Mouse (Mus musculus): ENCODE results near the gene Zfp592.

Zfp592 gene
- long read RNA-seq, experiment 1, full-length matches to known transcripts, result 2 of 7 reads
- long read RNA-seq, experiment 1, partial matches to known transcripts, result 2 of 7 reads
- long read RNA-seq, experiment 1, other reads (novel, unspliced or antisense), result 3 of 7 reads
- long read RNA-seq, experiment 2, partial matches to known transcripts, result 2 of 7 reads
- long read RNA-seq, experiment 2, other reads (novel, unspliced or antisense), result 4 of 7 reads

DNA sequence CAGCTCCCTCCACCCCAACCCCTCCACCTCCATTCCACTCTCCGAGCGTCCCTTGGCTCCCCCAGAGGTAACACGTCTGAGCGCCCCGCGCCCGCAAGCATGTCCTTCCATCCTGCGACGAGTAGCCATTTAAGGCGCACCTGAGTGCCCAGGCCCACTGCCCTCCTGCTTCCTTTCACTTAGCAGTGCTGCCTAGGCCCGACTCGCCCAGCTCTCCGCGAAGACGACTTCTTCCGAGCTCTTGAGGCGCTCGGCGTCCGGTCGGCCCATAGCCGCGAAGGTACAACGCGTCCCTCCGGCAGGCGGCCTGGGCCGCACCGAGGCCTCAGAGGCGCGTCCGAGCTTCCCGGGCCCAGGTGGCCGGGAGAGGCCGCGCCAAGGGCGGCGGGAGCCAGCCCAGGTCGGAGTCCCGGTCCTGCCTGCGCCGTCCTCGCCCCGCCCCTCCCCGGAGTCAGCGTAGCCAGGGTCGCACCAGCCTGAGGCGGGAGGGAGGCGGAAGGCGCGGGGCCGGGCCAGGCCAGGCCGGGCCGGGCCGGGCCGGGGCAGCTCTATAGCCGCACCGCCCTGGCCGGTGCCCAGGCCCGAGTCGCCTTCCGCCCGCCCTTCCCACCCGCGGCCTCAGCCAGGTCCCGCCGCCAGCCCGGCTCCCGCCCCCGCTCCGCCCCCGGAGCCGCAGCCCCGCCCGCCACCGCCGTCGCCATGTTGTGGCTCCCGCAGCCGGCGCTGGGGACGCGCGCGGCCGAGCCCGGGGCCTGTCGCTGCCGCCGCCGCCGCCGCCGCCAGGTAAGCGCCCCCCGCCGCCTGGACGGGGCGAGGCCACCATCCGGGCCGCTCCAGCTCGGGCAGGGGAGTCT lies at the start of gene Zfp592:
TSS of gene Zfp592 (plus strand) at position 702 of the 854 bp plus-strand sequence.
- intact Hi-C loops (cut with DNase I), result loop anchor here (5.0 kb wide), 1 partner anchor 46 kb away; the partner anchor contains the start of gene Sec11a

DNA sequence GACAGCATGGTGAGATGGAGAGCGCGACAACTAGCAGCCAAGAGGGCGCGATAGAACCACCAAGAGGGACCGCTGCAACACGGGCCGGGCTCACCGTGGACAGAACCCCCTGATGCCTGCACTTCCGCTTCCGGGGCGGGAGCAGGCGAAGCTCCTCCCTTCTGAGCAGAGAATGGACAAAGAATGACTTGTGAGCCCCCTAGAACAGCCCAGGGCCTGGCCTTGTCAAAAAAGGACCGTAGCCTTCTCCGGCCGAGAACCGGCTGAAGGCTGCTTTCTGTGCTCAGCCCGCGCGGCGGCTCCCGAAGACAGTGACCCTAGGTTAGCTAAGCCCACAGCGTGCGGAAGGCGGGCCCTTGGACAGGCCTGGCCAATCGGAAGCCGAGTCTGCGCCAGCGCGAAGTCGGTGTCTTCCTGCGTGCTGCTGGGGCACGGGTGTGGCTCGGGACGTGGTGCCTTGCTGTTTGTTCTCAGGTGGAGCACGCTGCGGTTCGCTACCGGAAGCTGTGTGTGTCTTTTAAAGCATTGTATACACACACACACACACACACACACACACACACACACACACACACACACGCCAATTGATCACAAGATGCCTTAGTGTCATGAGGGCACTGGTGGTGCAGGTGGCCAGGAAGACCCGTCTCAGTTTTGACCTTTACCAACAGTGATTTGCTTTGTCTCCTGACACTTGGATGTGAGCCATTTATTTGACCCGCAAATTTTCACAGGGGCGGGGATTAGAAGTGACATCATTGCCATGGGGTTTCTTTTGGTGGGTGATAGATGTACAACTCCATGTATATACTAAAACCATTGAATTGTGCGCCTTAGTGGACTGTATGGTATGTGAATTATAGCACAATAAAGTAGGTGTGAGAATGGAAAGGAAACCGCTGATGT lies 45.8 kb upstream of the Zfp592 start, which contains the start of gene Sec11a:
TSS of gene Sec11a (minus strand) at position 336 of the 906 bp plus-strand sequence.
- intact Hi-C loops (cut with DNase I), result loop anchor here (5.0 kb wide), 1 partner anchor 45 kb away; the partner anchor contains the start of gene Zfp592

DNA sequence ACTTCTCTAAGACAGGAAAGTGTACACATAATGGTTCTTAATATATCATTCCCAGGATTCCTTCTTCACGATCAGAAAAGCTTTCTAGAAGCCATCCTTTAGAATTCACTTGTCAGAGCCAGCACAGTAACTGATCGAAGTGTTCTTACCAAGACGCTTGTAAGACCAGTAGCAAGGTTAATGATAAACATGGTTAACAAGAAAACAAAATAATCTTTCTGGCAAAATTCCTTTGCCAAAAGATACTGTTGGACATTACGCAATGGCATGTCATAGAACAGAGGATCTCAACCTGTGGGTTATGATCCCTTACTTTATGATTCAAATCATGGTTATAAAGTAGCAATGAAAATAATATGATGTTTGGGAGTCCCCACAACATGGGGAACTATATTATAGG lies 42.0 kb upstream of the Zfp592 start:
- intact Hi-C loops (cut with DNase I), result no loop called here

DNA sequence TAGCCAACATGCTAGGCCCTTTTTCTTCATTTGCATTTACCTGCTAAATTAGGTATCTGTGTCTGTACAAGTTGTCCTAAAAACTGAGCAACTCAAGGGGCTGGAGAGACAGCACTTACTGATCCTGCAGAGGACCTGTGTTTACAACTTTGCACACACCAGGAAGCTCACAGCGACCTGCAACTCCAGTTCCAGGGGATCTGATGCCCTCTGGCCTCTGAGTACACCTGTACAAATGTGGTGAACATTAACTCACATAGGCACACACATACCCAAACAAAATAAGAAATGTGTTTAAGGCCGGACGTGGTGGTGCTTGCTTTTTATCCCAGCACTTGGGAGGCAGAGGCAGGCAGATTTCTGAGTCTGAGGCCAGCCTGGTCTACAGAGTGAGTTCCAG lies 41.3 kb upstream of the Zfp592 start:
- intact Hi-C loops (cut with DNase I), result no loop called here

DNA sequence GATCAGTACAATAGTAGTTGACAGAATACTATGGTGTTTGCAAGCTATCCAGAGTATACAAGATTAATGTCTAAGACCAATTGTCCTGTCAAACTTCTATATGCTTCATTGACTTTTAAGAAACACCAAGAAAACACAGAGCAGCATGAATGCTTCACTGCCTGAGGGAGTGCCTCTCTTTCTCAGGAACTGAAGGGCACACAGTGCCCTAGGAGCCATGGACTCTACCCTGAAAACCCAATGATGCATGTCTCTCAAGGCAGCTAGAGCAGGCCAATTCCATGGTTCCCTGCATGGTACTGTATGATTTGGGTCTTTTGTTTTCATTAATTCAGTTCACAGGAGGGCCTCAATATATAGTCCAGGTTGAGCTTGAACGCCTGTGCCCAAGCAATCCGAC lies 39.2 kb upstream of the Zfp592 start:
- intact Hi-C loops (cut with DNase I), result no loop called here

DNA sequence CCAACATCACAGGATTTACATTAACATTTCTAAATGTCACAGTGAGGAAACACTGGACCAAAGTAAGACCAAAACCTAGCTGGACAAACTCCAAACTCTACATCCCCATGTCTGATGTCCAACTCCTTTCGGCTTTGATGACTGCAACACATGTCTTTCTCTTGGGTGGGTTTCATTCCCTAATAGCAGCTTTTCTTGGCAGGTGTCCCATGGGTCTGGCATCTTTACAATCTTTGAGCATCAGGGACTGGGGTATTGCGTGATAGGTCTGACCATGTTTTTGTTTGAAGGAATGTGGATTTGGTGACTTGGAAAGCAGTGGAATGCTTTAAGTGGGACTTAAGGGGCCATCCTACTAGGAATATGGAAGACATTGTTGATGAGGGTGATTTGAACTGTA lies 36.6 kb upstream of the Zfp592 start:
- intact Hi-C loops (cut with DNase I), result no loop called here

DNA sequence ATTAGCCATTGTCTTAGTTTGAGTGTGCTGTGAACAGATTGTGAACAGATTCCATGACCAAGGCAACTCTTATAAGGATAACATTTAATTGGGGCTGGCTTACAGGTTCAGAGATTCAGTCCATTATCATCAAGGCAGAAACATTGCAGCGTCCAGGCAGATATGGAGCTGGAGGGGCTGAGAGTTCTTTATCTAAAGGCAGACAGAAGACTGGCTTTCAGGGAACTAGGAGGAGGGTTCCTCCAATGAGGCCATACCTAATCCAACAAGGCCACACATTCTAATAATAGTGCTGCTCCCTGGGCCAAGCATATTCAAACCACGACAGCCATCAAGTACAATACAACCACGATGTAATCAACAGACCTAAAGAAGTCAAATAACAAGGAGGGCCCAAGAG lies 34.5 kb upstream of the Zfp592 start:
- intact Hi-C loops (cut with DNase I), result no loop called here

DNA sequence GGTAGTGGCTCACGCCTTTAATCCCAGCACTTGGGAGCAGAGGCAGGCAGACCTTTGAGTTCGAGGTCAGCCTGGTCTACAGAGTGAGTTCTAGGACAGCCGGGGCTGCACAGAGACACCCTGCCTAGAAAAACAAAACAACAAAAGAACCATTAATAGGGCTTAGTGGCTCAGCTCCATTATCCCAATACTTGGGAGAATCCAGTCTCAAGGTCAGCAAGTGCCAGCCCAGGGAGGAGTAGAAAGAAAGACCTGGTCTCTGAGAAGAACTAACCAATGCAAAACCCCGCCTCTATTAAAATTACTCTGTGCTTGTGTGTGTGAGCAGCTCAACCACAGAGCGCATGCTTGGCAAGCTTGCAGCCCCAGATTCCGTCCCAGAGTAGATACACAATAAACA lies 30.7 kb upstream of the Zfp592 start:
- intact Hi-C loops (cut with DNase I), result no loop called here

DNA sequence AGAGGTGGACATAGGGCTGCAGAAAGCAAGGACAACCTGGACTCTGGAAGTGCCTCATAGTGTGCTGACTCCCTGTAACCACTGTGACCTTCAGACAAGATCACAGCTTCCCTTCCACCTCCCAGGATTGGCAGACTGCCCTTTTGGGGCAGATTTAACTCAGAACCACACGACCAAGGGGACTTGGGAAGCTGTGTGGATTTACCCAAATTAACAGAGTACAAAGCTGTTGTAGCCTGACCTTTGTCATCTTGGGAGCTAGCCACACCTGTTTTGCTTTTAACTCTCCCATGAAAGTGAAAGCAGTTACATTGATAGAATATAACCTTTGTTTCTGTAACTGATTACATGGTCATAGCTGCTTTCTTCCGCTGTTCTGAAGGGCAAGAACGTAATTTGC lies 22.6 kb upstream of the Zfp592 start:
- intact Hi-C loops (cut with DNase I), result loop anchor here (10.0 kb wide), 1 partner anchor 184 kb away; no protein-coding TSS in a partner anchor

DNA sequence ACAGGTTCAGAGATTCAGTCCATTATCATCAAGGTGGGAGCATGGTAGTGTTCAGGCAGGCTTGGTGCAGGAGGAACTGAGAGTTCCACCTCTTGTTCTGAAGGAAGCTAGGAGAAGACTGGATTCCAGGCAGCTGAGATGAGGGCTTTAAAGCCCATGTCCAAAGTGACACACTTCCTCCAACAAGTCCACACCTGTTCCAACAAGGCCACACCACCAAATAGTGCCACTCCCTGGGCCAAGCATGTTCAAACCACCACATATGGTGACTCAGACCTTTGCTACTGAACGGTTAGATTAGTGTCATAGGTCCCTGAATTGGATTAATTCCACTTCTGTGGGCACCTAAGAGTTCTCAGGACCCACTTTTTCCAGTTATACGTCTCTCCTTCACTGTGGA lies 22.1 kb upstream of the Zfp592 start:
- intact Hi-C loops (cut with DNase I), result loop anchor here (10.0 kb wide), 1 partner anchor 183 kb away; no protein-coding TSS in a partner anchor

DNA sequence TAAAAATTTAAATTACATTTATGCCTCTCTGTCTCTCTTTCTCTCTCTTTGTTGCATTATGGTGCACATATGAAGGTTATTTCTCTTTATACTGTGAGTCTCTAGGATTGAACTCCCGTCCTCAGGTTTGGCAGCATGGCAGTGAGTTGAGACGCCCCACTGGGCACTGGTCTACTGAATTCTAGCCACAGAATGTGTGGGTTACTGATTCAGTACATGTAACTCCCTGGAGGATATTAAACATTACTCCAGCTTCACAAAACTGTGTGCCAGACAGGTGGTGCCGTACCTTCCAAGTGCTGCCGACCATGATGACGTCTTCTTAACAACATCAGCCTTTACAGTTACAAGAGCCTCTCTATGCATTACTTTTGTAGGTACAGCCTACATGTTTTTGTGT lies 21.4 kb upstream of the Zfp592 start:
- intact Hi-C loops (cut with DNase I), result loop anchor here (10.0 kb wide), 1 partner anchor 183 kb away; no protein-coding TSS in a partner anchor

DNA sequence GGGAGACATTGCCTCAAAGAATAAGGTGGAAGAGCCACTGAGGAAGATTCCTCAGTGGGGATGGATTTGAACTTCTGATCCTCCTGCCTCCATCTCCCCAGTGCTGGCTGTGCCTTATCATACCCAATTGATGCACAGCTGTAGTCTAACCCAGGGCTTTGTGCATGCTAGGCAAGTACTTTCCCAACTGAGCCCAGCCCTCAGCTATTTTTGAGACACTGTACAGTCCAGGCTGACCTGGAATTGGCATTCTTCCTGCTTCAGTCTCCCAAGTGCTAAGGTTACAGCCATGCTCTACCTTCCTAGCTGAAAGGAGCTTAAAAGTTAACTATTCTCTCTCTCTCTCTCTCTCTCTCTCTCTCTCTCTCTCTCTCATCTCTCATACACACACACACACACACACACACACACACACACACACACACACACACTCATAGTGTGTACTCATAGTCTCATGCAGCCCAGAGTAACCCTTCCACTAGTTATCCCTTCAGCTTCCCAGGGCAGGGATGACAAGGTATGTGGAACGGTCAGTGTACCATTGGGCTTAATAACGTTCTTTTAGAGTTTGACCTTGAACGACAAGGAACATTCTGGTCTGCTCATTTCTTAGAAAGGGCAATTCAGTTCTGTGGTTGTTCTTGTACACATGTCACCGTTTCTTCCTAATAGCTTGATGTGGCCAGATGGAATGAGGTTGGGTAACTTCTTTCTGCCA lies 20.4 kb upstream of the Zfp592 start:
- intact Hi-C loops (cut with DNase I), result loop anchor here (10.0 kb wide), 1 partner anchor 182 kb away; no protein-coding TSS in a partner anchor

DNA sequence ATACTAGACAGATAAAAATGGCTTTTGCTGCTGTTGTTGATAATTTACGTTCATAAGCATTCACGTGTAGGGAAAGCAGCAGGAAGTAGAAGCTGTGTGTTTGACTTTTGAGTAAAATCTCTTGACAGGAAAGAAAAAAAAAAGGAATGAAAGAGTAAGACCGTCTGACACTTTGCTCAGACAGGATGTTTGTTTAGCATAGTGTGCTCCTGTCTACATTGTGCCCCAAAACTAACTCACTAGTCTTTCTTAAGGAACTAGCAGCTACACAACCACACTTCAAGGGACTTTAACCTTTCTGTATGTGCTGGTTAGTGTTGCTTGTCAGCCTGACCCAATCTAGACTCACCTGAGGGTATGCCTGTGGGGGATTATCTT lies 19.9 kb upstream of the Zfp592 start:
- intact Hi-C loops (cut with DNase I), result loop anchor here (10.0 kb wide), 1 partner anchor 181 kb away; no protein-coding TSS in a partner anchor

DNA sequence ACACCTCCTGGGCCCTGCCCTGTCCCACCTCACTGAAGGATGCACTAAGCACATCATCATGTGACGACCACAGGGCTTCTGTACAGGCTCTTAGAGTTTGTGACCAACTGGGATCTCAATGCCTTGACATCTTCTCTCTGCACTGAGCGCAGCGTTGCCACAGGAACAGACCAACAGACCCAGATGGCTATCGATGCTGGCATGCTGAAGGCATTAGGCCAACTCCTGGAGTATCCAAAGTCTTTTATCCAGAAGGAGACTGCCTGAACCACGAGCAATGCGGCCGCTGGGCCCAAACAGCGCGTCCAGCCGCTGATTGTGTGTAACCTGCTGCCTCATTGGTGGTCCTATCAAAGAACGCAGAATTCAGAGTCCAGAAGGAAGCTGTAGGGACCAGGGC lies 12.9 kb upstream of the Zfp592 start:
- intact Hi-C loops (cut with DNase I), result no loop called here

DNA sequence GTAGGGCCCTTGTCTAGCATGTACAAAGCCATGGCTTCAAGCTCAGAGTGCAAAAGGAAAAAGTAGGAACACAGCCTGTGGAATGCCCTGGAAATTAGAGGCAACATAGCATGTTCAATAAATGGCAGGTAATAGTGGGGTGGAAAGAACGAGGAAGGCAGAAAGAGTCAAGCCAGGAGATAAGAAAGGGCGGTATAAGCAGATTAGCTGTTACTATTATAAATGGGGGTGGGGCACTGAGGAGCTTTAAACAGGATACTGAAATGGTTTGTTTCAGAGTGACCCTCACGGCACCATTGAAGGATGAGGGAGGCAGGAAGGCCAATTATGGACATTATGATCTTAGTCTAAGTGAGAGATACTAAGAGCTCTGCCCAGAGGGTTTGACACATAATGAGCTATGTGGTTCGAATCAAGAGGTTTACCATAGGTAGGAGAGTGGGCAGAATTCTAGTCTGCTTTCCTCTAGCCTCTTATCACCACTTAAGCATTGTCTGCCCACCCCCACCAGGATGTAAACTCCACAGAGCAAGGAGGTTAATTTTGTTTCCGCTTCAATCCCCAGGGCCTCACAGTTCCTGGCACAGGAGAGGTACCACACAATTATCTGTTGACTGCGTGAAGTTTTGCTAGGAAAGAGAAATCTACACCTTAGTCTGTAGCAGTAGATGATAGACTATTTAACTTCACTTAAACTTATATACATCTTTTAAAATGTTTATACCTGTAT lies 6.9 kb upstream of the Zfp592 start:
- intact Hi-C loops (cut with DNase I), result loop anchor here (5.0 kb wide), 1 partner anchor 84 kb away; the partner anchor contains the start of gene Wdr73

DNA sequence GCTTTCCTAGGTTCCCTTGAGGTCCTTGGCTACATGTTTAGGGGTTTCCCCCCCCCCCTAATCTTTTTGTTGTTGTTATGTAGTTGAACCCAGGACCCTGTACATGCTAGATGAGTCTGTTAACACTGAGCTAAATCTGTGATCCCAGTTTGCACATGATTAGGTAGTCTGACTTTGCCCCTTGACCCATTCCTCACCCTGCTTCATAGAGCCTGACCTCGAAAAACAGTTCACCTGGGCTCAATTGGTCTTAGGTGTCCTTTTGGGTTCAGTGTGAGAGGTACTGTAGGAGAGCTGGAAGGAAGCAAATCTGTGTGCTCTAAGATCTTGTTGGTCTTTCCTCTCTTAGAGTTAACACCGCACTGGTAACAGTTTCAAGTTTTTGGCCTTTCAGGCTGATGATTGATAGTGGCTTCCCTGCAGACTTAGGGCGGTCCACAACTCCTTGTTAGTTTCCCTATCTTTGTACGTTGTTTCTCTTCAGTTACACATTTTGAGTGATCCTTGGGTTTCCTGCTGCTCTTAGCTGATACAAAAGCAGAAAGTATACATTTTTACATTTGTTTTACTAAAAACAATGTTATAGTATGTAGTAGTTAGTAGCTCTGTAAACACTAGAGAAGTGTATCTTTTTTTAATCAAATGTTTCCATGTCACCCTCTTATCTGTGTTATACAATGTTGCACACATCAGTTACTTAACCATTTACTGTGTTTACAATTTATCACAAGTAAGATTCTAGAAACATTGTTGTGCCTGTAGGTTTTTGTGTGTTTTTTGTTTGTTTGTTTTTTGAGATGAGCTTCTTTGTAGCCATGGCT lies 5.5 kb upstream of the Zfp592 start:
- intact Hi-C loops (cut with DNase I), result loop anchor here (5.0 kb wide), 1 partner anchor 86 kb away; the partner anchor contains the start of gene Wdr73

DNA sequence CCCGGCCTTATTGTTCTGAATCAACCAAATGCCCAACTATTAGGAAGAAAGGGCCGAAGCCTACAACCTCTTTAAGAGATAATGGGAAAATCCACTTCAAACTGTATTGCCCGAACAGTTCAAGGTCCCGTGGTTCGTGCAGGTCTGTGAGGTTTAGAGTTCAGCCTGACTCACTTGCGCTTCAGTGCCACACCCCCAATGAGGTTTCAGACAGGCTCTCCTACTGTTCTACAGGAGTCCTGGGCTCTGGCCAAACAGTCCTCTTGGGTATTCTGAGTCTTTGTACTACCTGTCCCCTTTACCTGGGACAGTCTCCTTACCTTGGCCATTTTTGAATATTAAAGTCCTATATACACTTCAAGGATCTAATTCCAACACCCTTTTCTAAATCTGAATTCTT lies 3.2 kb upstream of the Zfp592 start:
- intact Hi-C loops (cut with DNase I), result loop anchor here (5.0 kb wide), 1 partner anchor 43 kb away; the partner anchor contains the start of gene Sec11a

DNA sequence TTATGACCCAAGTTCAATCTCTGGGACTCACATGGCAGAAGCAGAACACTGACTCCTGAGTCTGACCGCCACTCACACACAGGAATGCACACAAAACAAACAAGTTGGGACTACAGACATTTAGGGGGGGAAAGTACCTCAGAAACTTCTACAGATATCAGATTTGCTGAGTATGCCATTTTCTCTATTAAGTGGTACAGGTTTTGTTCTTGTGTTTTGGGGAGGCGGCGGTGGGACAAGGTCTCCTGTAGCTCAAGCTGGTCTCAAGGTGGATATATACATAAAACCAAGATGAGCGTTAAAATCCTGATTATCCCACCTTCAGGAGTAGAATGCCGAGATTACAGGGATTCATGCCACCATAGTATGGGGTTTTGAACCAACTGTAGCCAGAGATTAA lies 1.9 kb upstream of the Zfp592 start:
- intact Hi-C loops (cut with DNase I), result loop anchor here (5.0 kb wide), 1 partner anchor 44 kb away; the partner anchor contains the start of gene Sec11a

DNA sequence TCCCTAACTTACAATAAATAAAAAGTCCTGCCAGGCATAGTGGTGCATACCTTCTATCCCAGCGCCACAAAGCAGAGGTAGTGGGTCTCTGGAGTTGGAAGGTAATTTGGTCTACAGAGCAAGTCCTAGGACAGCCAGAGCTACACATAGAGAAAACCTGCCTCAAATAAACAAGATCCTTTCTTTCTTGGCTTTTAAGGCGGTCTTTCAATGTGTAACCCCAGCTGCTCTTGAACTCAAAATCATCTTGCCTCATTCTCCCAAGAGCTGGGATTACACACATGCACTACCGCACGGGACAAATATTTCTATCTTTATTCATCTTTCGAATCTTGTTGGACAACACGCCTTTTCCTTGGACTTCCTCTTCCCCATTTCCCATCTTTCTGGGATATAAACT lies 1.4 kb upstream of the Zfp592 start:
- intact Hi-C loops (cut with DNase I), result loop anchor here (5.0 kb wide), 1 partner anchor 45 kb away; the partner anchor contains the start of gene Sec11a

Data from adrenal gland (tissue).